Mouse (Mus musculus) activated CD4-positive, CD25-positive, alpha-beta regulatory T cell (primary cell): ENCODE results near the gene Mkrn1. TPM values are rescaled to one million over a fixed set of nuclear protein-coding genes. Genes with fewer than 3 reads are reported as not detected.

Experiments used
- polyA plus RNA-seq, 2 experiments: library from polyadenylated mRNA; unstranded; fragments of 100-300 nt; shearing (Covaris generic); gene quantifications; one replicate each; pipeline ENCODE4 v1.2.1; 2017

Mkrn1 gene
- 100 to 1,000 TPM; 193 to 202 TPM for polyA plus RNA-seq

GRCm38 (mm10) chr6:39419851-39420721 is at the start of gene Mkrn1:
Gene Mkrn1 (minus strand): TSS chr6:39420462.

GRCm38 (mm10) chr6:39381125-39381880 is 39.0 kb downstream of the Mkrn1 start, which contains the start of gene Rab19:
Gene Rab19 (plus strand): TSS chr6:39381175.

GRCm38 (mm10) chr6:39377311-39377827 is 42.9 kb downstream of the Mkrn1 start, which contains the start of gene Slc37a3:
Gene Slc37a3 (minus strand): TSS chr6:39377675.

Other genes starting within 250 kb of the Mkrn1 start
- gene Kdm7a, start 213.7 kb downstream of the Mkrn1 start, polyA plus RNA-seq, result 10 to 100 TPM; 23.4 to 30.9 TPM
- gene Slc37a3, start 42.8 kb downstream of the Mkrn1 start, polyA plus RNA-seq, result 10 to 100 TPM; 45.4 to 62.5 TPM
- 10 to 100 TPM; 56.4 to 78.6 TPM for gene Rab19, start 39.3 kb downstream of the Mkrn1 start, polyA plus RNA-seq
- gene Dennd2a, start 137.4 kb upstream of the Mkrn1 start, polyA plus RNA-seq, result 1 to 10 TPM in 1 of 2 experiments, under 1 TPM in 1; 0.19 to 1.1 TPM
- gene Adck2, start 153.4 kb upstream of the Mkrn1 start, polyA plus RNA-seq, result 10 to 100 TPM; 48.7 to 68.9 TPM
- 1 to 10 TPM; 2.8 to 7.0 TPM for gene Gm42420, start 165.3 kb upstream of the Mkrn1 start, polyA plus RNA-seq
- gene Ndufb2, start 172.1 kb upstream of the Mkrn1 start, polyA plus RNA-seq, result 100 to 1,000 TPM; 151 to 161 TPM